Mouse (Mus musculus): ENCODE results near the gene Cyb561d2. TPM values are rescaled to one million over a fixed set of nuclear protein-coding genes. Genes with fewer than 3 reads are reported as not detected.
"Not testable (repeated sequence)": the region's sequence is repeated elsewhere in the genome, so short reads cannot be mapped to it uniquely, and the experiment has no call there.

The Cyb561d2 gene
- 10 to 100 TPM; 15.4 to 16.1 TPM for total RNA-seq (2021)
- long read RNA-seq, experiment 1, transcript Cyb561d2-205 (4 exons, 1,162 nt): major isoform, 29 of 42 reads
- long read RNA-seq, experiment 1, transcript Cyb561d2-201 (3 exons, 1,786 nt): minor isoform, 5 of 42 reads
- long read RNA-seq, experiment 1, partial matches to known transcripts: 1 of 42 reads
- long read RNA-seq, experiment 1, other reads (novel, unspliced or antisense): 5 of 42 reads
- long read RNA-seq, experiment 2, transcript Cyb561d2-205 (4 exons, 1,162 nt): major isoform, 14 of 23 reads
- long read RNA-seq, experiment 2, partial matches to known transcripts: 0 of 23 reads
- long read RNA-seq, experiment 2, other reads (novel, unspliced or antisense): 4 of 23 reads

GRCm38 (mm10) chr9:107541474-107542351 is at the start of gene Cyb561d2, which contains the start of gene Nprl2:
Cyb561d2 (minus strand) TSS chr9:107542193.
Nprl2 (plus strand) TSS chr9:107542226.
- DNase-seq: peak; percentile 96

- DNase-seq: no peak
Measured at GRCm38 (mm10) chr9:107590773-107591060, 48.7 kb upstream of the Cyb561d2 start.

DNA sequence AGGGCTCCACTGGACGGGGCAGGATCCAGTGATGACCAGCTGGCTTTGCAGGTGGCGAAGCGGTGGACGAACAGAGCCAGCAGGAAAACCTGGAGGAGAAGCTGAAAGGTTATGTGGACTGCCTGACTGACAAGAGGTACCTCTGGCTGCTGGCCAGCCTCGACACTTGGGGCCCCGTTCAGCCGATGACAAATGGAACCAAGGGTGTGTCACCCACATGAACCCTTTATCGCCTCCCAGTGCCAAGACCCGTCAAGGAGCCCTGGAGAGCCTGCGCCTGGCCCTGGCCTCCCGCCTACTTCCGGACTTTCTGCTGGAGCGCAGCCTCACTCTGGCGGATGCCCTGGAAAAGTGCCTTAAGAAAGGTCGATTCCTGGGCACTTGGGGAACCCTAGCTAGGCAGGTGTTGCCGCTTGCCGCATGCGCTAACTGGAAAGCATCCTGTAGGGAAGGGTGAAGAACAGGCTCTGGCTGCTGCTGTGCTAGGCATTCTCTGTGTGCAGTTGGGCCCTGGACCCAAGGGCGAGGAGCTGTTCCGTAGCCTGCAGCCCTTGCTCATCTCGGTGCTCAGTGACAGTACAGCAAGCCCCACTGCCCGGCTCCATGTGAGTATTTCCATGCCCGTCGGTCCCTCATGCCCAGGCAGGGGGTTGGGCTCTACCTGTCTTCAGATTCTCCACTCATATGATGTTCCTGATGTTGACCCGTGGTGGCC is 48.2 kb upstream of the Cyb561d2 start:
- no peak for DNase-seq

- DNase-seq: peak; percentile 69
Measured at GRCm38 (mm10) chr9:107587833-107588639, 46.0 kb upstream of the Cyb561d2 start.

- DNase-seq: peak; percentile 95
Measured at GRCm38 (mm10) chr9:107586974-107587832, 45.2 kb upstream of the Cyb561d2 start, which contains the start of gene Ifrd2. Ifrd2 (plus strand) TSS chr9:107587642.

DNA sequence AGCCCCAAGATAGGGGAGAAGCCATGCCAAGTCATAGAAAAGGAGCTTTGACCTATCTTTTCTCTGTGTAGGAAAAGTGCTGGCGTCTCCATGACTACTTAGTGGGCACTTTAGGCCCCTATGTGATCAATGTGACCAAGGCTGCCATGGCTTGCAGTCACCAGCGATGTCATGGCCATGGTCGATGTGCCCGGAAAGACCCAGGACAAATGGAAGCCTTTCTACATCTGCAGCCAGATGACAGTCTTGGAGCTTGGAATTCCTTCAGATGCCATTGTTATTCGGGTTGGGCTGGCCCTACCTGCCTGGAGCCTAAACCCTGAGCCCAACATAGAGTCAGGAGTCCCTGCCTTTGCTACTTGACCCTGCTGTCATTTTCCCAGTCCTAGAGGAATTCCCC is 44.5 kb upstream of the Cyb561d2 start:
- no peak for DNase-seq

DNA sequence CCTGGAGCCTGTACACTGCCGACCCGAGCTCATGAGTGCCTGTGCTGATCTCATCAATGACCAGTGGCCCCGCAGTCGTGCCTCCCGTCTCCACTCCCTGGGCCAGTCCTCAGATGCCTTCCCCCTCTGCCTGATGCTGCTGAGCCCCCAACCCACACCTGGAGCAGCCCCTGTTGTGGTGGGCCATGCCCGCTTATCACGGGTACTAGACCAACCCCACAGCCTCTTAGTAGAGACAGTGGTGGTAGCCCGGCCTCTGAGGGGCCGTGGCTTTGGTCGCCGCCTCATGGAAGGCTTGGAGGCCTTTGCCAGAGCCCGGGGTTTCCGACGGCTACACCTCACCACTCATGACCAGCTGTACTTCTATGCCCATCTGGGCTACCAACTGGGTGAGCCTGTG is 41.2 kb upstream of the Cyb561d2 start:
- no peak for DNase-seq

DNA sequence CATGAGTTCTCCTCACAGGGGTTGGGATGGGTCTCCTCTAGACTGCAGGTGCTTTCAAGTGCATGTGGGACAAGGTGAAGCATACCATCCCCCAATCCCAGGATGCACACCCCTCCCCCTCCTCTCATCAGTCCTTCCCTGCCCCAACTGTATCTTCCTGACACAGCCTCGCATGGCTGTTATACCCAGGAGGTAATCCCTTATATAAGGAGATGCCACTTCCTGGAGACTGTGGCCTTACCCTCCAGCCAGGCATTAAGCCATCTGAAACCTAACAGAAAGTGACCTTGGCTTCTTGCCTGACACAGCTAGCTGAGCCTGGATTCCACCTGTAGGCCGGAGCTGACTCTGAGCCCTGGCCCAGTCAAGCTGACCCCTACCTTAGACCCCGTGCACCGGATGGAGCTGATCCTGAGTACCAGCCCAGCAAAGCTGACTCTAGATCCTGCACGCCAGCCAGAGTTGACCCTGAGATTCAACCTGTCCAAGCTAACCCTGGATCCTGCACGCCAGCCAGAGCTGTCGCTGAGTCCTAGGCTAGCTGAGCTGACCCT is 40.6 kb upstream of the Cyb561d2 start:
- DNase-seq: no peak

GRCm38 (mm10) chr9:107581584-107581983 is 39.6 kb upstream of the Cyb561d2 start:
- no peak for DNase-seq

DNA sequence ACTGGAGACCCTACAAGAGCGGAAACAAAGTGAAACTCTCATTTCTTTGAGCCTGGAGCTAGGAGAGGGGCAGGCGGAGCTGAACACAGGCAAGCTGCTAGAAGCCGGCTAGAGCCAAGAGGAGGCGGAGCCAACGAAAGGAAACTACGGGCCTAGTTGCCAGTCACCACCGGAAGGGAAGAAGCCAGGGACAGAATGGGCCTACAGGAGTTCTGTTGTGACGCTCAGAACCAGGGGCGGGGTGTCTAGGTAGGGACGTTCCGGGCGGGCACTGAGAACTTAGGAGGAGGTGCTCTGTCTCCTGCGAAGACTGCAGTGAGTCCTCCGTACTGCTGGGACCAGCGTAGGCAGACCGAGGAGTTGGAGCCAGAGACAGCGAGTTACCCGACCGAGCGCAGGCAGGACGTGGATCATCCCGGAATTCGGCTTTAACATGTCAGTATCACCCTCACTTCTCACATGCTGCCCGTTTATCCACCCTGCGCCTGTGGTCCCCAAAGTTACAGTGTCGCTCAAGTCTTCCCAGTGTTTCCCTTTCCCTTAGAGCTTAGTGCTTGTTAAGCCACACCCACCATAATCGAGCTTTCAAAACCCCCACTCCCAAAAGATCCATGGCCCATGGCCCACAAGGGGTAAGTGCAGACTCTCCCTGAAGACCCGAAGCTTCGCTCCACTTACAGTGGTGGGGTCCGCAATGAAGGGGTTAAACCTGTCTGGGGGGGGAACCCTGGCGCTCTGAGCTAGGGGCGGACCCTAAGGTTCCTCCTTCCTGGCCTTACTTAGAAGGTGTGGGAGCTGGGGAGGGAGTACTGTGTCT is 38.7 kb upstream of the Cyb561d2 start, which contains the start of gene Hyal3:
Gene Hyal3, plus strand, starts transcription at position 318 of the 817 bp plus-strand sequence.
- peak; percentile 92 for DNase-seq

DNA sequence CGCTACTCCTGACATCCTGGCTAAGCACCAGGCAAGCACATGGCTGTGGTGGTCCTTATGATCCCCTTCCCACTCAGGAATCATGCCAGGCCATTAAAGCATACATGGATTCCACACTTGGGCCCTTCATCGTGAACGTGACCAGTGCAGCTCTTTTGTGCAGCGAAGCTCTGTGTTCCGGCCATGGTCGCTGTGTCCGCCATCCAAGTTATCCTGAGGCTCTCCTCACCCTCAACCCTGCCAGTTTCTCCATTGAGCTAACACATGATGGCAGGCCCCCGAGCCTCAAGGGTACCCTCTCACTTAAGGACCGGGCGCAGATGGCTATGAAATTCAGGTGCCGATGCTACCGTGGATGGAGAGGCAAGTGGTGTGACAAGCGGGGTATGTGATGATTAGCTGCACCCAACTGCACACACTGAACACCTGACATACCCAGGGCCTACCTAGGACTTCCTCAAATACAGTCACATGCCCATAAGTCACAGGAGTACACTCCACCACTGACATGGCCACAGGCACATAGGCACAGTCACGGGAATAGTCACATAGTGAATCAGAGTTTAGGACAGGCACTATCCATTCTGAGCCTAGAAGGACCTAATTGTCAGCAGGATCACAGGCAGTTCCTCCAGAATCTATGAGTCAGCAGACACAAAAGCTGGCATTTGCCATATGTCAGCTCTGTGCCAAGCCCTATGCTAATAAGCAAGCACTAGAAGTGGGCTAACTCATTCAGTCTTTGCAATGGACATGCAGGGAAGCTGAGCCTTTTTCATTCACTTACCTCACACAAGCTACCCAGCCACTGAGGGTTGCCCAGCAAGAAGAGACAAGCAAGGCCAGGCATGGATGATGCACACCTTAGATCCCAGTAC is 37.3 kb upstream of the Cyb561d2 start:
- DNase-seq: no peak

DNA sequence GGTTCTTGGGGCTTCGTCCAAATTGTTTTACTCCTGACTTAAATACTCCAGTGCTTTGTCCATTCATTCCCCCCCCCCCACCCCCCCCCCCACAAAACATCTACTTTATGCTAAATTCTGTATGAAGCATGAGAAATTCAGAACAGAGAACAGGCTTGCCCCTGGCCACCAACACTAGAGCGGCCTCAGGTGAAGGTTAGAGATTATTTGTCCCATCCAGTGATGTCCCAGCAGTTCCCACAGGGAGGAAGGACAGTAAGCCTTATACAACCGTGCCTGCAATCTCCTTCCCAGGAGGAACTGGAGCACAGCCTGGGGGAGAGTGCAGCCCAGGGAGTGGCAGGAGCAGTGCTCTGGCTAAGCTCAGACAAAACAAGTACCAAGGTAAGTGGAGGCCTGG is 36.6 kb upstream of the Cyb561d2 start, which contains the start of gene Naa80:
Gene Naa80, plus strand, starts transcription at position 301 of the 400 bp plus-strand sequence.
- DNase-seq: no peak

GRCm38 (mm10) chr9:107577871-107578270 is 35.9 kb upstream of the Cyb561d2 start:
- DNase-seq: peak; percentile 43

- DNase-seq: peak; percentile 95
Measured at GRCm38 (mm10) chr9:107576357-107577107, 34.5 kb upstream of the Cyb561d2 start, which contains the start of gene Hyal1. Hyal1 (plus strand) TSS chr9:107576927.

DNA sequence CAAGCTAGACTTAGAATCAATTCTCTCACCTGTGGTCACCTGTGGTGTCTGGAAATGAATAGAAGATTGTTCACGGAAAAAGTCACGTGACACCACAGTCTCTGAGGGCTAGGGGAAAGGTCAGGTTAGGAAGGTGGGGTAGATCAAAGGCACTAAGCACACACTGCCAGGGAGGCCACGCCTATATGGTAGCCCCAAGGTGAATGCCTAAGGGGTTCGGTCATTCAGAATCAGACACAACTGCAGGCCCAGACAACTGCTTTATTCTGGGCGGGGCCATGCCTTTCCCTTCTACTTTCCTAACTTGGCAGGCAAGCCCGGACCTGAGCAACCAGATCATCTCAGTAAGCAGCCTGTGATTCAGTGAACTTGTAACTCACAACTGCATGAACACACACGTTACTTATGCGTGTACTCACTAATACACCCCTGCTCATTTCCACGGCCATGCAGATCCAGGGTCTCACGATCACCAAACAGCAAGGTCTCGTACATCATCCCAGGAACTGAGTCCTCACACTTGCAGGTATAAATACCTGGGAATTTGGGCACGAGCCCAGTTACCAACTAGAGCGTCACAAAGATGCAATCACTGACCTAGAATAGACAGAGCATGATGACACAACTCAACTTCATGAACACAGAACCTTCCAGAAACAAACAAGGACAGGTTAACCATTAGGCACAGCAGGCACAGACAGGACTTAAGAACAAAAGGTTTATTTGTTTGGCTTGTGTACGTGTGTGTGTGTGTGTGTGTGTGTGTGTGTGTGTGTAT is 33.8 kb upstream of the Cyb561d2 start:
- no peak for DNase-seq

DNA sequence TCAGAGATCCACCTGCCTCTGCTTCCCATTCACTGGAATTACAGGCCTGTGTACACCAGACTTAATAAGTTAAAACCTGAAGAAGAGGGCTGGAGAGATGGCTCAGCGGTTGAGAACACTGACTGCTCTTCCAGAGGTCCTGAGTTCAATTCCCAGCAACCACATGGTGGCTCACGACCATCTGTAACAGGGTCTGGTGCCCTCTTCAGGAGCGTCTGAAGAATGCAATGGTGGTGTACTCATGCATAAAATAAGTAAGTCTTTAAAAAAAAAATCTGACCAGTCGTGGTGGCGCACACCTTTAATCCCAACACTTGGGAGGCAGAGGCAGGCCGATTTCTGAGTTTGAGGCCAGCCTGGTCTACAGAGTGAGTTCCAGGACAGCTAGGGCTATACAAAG is 31.8 kb upstream of the Cyb561d2 start:
- DNase-seq: not testable (repeated sequence)

DNA sequence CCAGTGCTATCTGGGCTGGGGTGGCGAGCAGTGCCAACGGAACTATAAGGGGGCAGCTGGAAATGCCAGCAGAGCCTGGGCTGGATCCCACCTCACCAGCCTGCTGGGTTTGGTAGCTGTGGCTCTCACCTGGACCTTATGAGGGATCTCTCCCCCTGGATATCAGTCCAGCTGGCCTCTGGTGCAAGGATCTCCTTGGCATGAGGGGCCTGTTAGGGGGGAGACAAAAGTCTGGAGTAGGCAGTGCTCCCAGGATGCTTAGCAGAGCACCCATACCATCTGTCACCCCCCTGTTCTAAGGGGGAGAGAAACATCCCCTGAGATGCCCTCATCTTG is 30.3 kb upstream of the Cyb561d2 start:
- DNase-seq: no peak

Data from adrenal gland, postnatal 10 days (tissue).